Comparison of ENCODE assay signal across 21 mouse cellular contexts in the genomic region with DNA sequence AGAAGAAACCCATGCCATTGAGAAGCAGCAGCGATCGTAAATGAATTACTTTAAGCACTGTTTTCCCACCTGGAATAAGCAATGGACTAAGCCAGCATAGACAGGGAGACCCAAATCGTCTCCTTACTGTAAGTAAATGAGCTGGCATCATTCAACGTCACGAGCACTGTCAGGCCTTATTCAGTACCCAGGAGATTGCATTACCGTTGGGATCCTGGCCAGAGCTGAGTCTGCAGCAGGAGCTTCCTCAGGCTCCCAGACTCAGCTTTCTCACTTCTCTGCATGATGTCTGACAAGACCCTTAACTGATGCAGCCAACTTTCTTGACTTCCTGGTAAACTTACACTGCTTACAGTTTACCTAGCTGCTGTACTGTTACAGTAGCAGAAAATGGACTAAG. TPM values are rescaled to one million over a fixed set of nuclear protein-coding genes. Genes with fewer than 3 reads are reported as not detected.
A peak's percentile ranks its signal among the peaks of the same experiment; 100 is the strongest.
DNase-seq lines count a peak whose midpoint lies in the region.
"Had no signal": no experiment of that assay in that cellular context is flagged by ENCODE, and none has a peak within 500 bp of the region (broad histone marks: within the 10 kb centered on the region; RNA-seq: fewer than 3 reads in every experiment).

No protein-coding gene starts in this region.

- 0 out of 2 replicates have a peak overlapping the region, but pooled peaks have one; percentile 22 for H3K27ac ChIP-seq in macrophage
- H3K27ac ChIP-seq: embryonic facial prominence, embryonic 10.5 days; embryonic facial prominence, embryonic 13.5 days; forebrain, embryonic 13.5 days; hindbrain, embryonic 12.5 days; hindbrain, embryonic 15.5 days had no signal

- 83% methylated on average over 6 of the region's 6 CpGs for WGBS in macrophage (ENCODE audit: missing documents)

- no peak overlapping the region for H3K4me3 ChIP-seq in macrophage (ENCODE audit: inconsistent target)
- H3K4me3 ChIP-seq: embryonic facial prominence, embryonic 10.5 days; embryonic facial prominence, embryonic 13.5 days; erythroblast, embryonic 14.5 days; forebrain, embryonic 13.5 days; hindbrain, embryonic 12.5 days; hindbrain, embryonic 15.5 days had no signal

- peaks cover 53% of the 10 kb centered on the region for H3K36me3 ChIP-seq in macrophage (ENCODE audit: inconsistent target)

- peaks cover 86% of the 10 kb centered on the region for H3K79me2 ChIP-seq in macrophage (ENCODE audit: inconsistent target)

- peak; percentile 34 for DNase-seq in adrenal gland, postnatal 14 days
- DNase-seq in adrenal gland, postnatal 25 days = no peak
- peak; percentile 40 for DNase-seq in layer of hippocampus, adult 9-11 months
- no peak for DNase-seq in layer of hippocampus, adult 8-10 months (ENCODE audit: low spot score in 2 of 2)
- no peak for DNase-seq in left cerebral cortex, postnatal 14 days (ENCODE audit: low spot score in 2 of 2)
- no peak for DNase-seq in ovary, postnatal 14 days (ENCODE audit: low spot score)
- DNase-seq: adrenal gland, postnatal 10 days; B cell, adult 2 months; cerebellum, adult 11 months; cerebellum, adult 2 months; cerebellum, adult 9-11 months; cerebellum, postnatal 25 days; embryo, embryonic 11 days; heart, adult 11 months had no signal

- intact Hi-C loops in left cerebral cortex, postnatal 14 days (cut with DNase I) = no loop called here

RNA-seq across cellular contexts. Expression of a gene that starts 12.1 kb away (rescaled TPM):
- 95.0 and 99.4 TPM in 2 replicates for total RNA-seq in adrenal gland, postnatal 14 days (2021)
- total RNA-seq in adrenal gland, postnatal 25 days (2021) = 100 and 102 TPM in 2 replicates
- 100 to 1,000 TPM; 126 to 141 (median 133) TPM for total RNA-seq in layer of hippocampus, adult 8-10 months (2022)
- 100 to 1,000 TPM in 4 of 26 experiments, 10 to 100 TPM in 22; 35.4 to 192 (median 66.1) TPM for total RNA-seq in macrophage (2018; cell fraction: chromatin; rRNA removed)
- 10 to 100 TPM; 32.6 to 61.8 (median 46.3) TPM for total RNA-seq in macrophage (2018; cell fraction: cytosol; rRNA removed)
- total RNA-seq in macrophage (2018; cell fraction: nucleus; rRNA removed) = 100 to 1,000 TPM in 2 of 26 experiments, 10 to 100 TPM in 24; 41.1 to 136 (median 76.9) TPM
- polyA plus RNA-seq in macrophage (2018) = 36.6 to 49.8 TPM (median 45.8 TPM) in 3 replicates
- 100 to 1,000 TPM; 131 to 151 TPM for total RNA-seq in left cerebral cortex, postnatal 14 days (2021)

RNA-seq across cellular contexts. Expression of a gene that starts 14.5 kb away (rescaled TPM):
- 87.6 and 97.0 TPM in 2 replicates for total RNA-seq in adrenal gland, postnatal 14 days (2021)
- total RNA-seq in adrenal gland, postnatal 25 days (2021) = 108 and 124 TPM in 2 replicates
- 10 to 100 TPM; 84.5 to 94.7 (median 92.1) TPM for total RNA-seq in layer of hippocampus, adult 8-10 months (2022)
- 100 to 1,000 TPM; 146 to 247 (median 200) TPM for total RNA-seq in macrophage (2018; cell fraction: chromatin; rRNA removed)
- total RNA-seq in macrophage (2018; cell fraction: cytosol; rRNA removed) = 100 to 1,000 TPM in 2 of 26 experiments, 10 to 100 TPM in 24; 75.1 to 105 (median 86.4) TPM
- 100 to 1,000 TPM; 107 to 217 (median 136) TPM for total RNA-seq in macrophage (2018; cell fraction: nucleus; rRNA removed)
- 48.8 to 64.2 TPM (median 61.5 TPM) in 3 replicates for polyA plus RNA-seq in macrophage (2018)
- 10 to 100 TPM; 84.2 to 88.4 TPM for total RNA-seq in left cerebral cortex, postnatal 14 days (2021)

RNA-seq across cellular contexts. Expression of a gene that starts 37.7 kb away (rescaled TPM):
- total RNA-seq in adrenal gland, postnatal 14 days (2021) = 206 and 217 TPM in 2 replicates
- total RNA-seq in adrenal gland, postnatal 25 days (2021) = 349 and 393 TPM in 2 replicates
- total RNA-seq in layer of hippocampus, adult 8-10 months (2022) = 10 to 100 TPM; 70.0 to 98.9 (median 81.6) TPM
- total RNA-seq in macrophage (2018; cell fraction: chromatin; rRNA removed) = 10 to 100 TPM; 12.0 to 63.5 (median 25.2) TPM
- 100 to 1,000 TPM in 21 of 26 experiments, 10 to 100 TPM in 5; 77.6 to 133 (median 112) TPM for total RNA-seq in macrophage (2018; cell fraction: cytosol; rRNA removed)
- 10 to 100 TPM; 19.6 to 67.0 (median 35.6) TPM for total RNA-seq in macrophage (2018; cell fraction: nucleus; rRNA removed)
- polyA plus RNA-seq in macrophage (2018) = 102 to 248 TPM (median 154 TPM) in 3 replicates
- 10 to 100 TPM; 67.9 to 69.6 TPM for total RNA-seq in left cerebral cortex, postnatal 14 days (2021)

RNA-seq across cellular contexts. Expression of a gene that starts 45.4 kb away (rescaled TPM):
- total RNA-seq in adrenal gland, postnatal 14 days (2021) = 53.8 and 63.2 TPM in 2 replicates
- 53.0 and 70.8 TPM in 2 replicates for total RNA-seq in adrenal gland, postnatal 25 days (2021)
- 10 to 100 TPM in 2 of 4 experiments, 1 to 10 TPM in 2; 8.5 to 13.7 (median 11.2) TPM for total RNA-seq in layer of hippocampus, adult 8-10 months (2022)
- total RNA-seq in macrophage (2018; cell fraction: chromatin; rRNA removed) = 100 to 1,000 TPM in 13 of 26 experiments, 10 to 100 TPM in 13; 49.6 to 141 (median 99.2) TPM
- 10 to 100 TPM; 19.4 to 31.5 (median 24.0) TPM for total RNA-seq in macrophage (2018; cell fraction: cytosol; rRNA removed)
- 10 to 100 TPM; 25.0 to 74.6 (median 52.3) TPM for total RNA-seq in macrophage (2018; cell fraction: nucleus; rRNA removed)
- polyA plus RNA-seq in macrophage (2018) = 16.2 to 29.9 TPM (median 28.5 TPM) in 3 replicates
- 1 to 10 TPM; 8.9 to 9.9 TPM for total RNA-seq in left cerebral cortex, postnatal 14 days (2021)

Comparison
In these comparisons a context has a peak if more than half of its experiments do, and no peak if none do; other contexts are left out.
1. DNase-seq: peak in adrenal gland, postnatal 14 days (single experiment) and layer of hippocampus, adult 9-11 months (single experiment); none in adrenal gland, postnatal 25 days (single experiment), layer of hippocampus, adult 8-10 months (0 of 2), left cerebral cortex, postnatal 14 days (0 of 2) and ovary, postnatal 14 days (single experiment).